Mouse (Mus musculus): Measurements from ENCODE around the gene Wdr60.

Gene Wdr60

DNA sequence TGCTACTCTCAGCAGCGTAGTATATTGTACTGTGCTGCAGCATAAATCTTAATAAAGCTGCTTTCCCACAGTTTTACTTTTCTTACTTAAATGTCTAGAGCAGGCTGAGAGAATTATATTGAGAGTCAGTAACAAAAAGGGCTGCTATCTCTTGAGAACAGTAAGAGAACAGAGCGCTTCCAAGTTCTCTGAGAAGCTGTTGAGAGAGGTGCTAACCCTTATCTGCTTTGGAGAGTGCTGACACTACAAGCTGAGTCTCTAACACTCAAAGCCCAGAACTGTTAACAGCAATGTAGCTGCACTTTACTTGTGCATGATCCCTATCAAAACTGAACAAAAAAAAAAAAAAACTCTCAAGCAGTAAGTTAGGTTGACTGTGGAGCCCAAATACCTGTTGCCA, 2.5 kb upstream of the Wdr60 start:
- DNase-seq, result no peak

DNA sequence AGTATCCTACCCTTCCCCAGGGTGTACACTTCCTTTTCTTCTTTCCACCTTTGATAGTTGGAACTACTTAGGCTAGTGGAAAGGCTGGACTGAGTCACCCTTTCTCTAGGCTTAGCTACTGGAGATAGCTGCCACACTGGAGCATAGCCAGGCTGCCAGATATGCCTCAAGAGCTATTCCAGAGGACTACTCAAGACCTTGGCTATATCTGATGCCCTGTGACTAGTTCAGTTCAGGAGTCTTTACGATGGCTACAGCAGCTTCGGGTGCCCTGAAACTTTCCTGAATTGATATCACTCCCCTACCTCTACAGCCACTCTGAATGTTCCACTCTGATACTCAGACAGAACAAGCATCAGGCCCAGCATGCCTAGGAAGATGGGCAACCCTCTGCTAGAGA, 1.9 kb upstream of the Wdr60 start:
- no peak for DNase-seq

DNA sequence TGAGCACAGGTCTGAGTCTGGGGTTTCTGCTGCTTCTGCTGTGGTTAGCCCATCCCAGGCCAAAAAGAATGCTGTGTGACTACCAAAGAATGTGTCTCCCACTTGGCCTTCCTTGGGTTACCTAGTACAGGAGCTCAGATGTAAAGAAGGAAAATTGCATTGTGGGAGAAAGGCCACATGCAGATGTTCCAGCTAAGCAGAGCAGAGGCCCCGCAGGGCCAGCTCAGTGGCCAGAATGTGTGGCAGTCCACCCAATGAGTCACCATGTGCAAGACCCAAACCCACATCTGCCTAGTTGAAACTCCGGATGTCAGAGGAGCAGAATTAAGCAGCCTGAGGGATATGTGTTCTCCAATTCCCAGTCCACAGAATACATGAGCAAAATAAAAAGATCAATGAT, 4.5 kb downstream of the Wdr60 start:
- DNase-seq, result no peak

- no peak for DNase-seq
These were observed 7.2 kb downstream of the Wdr60 start for GRCm38 (mm10) chr12:116255636-116256035.

- DNase-seq, result peak; percentile 33 to 46
These were observed 8.2 kb downstream of the Wdr60 start for GRCm38 (mm10) chr12:116254652-116255051.

DNA sequence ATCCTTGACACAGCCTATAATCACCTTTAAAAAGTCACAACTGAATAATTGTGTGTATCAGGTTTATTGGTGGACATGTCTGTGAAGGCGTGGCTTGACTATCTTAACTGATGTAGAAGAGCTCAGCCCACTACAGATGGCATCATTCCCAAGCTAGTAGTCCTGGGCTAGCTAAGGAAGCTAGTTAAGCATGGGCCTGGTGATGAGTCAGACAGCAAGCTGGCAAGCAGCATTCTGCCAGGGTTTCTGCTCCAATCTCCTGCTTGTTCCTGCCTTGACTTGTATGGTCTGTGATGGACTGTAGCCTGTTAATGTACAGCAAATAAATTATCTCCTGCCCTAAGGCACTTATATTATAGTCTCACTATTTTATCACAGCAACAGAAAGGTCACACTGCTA, 18.2 kb downstream of the Wdr60 start:
- DNase-seq, result no peak

DNA sequence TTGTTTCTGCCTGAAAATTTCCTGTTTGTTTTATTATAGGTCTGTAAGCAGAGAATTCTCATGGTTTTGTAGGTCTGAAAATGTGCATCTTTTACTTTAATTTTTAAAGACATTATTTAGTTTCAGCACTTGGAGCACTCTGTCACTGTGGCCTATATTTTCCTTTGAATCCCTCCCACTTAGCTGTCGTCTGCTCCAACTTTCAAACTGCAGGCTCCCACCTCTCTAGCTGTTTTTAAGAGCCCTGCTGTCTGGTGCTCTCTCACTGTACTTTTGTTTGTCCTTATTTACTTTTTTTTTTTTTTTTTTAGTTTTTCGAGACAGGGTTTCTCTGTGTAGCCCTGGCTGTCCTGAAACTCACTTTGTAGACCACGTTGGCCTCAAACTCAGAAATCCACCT, 24.0 kb downstream of the Wdr60 start:
- no peak for DNase-seq

GRCm38 (mm10) chr12:116238370-116238769, 24.5 kb downstream of the Wdr60 start:
- no peak for DNase-seq

DNA sequence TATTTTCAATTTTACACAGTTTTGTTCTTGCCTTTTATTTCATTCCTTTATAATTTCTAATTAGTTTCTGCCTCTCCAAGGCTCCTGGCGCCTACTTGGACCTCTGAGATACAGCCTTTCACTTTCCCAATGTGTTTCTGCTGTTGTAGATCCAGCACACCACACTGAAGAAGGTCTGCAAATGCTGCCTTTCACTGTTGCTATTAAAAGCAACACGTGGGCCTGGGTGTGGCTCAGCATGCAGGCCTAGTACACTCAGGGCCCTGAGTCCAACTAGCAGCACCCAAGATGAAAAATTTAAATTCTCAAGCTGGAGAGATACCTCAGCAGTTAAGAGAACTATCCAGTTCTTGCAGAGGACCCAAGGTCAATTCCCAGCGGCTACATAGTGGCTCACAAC, 26.2 kb downstream of the Wdr60 start:
- no peak for DNase-seq

DNA sequence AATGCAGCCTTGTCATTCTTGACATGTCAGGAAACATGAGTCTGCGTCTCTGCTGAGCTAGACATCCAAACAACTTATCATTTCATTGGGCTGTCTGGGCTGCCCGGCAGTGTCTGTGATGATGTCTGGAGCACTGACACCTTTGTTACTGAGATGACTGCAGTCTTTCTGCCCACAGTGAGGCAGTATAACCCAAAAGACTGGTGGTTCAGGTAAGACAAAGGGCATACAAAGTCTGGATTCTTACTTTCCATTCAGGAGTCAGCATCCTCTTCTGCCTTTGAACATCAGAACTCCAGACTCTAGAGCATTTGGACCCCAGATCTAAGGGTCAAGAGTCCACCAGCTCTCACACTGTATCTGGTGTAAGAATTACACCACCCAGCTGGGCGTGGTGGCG, 27.5 kb downstream of the Wdr60 start:
- DNase-seq, result peak in 1 of 2 experiments; percentile 8

DNA sequence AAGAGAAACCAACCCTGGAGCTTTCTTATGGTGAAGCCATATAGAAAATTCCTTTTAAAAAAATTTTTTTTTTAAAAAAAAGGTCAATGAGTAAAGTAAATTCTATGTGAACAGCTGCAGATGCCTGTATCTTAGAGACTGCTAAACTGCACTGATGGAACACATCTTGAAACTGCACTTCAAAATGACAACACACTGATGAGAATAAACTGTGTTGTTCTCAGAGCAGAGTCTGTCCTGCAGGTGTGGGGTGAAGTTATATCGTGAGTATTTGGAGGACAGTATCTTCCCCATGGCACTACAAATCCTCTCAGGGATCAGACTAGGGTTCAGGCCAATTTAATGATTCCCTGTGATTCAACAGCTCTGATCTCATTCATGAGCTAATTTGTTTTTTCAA, 30.8 kb downstream of the Wdr60 start:
- DNase-seq, result no peak

GRCm38 (mm10) chr12:116231612-116232011, 31.2 kb downstream of the Wdr60 start:
- peak; percentile 5 to 11 for DNase-seq

- DNase-seq, result no peak
These were observed 33.4 kb downstream of the Wdr60 start for GRCm38 (mm10) chr12:116229451-116229850.

- DNase-seq, result no peak
These were observed 36.3 kb downstream of the Wdr60 start for GRCm38 (mm10) chr12:116226289-116227057.

DNA sequence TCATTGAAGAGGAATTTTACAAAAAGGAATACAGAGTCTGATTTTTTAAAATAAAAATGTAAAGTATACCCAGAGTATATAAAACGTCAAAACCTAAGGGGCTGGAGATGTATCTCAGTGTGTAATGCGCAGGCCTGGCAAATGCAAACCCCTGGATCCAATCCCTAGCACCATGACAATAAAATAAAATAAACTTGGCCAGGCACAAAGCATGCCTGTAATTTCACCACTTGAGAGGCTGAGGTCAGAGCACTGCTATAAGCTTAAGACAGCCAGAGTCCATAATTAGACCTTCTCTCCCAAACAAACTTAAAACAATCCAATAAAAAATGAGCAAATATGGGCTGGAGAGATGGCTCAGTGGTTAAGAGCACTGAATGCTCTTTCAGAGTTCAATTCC, 39.7 kb downstream of the Wdr60 start:
- no peak for DNase-seq

DNA sequence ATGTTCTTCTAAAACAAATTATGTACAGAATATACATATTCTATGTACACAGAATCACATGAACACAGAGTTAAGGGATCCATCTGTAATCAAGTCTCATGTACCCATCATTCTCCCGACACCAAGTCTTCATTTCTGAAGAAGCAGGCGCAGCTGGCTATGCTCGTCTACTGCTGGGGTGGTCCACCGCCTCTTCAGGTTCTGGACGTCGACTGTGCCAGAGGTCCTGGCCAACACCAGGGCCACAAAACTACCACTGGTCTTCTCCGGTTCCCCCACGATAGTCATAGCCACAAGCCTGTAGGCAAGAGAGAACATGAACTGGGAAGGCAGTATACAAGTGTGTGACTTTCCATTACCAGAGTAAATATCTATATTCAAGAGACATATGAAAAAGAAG, 55.3 kb downstream of the Wdr60 start:
- no peak for DNase-seq

GRCm38 (mm10) chr12:116205726-116206125, 57.1 kb downstream of the Wdr60 start:
- no peak for DNase-seq

- peak; percentile 63 to 71 for DNase-seq
These were observed 60.4 kb downstream of the Wdr60 start for GRCm38 (mm10) chr12:116202176-116202981.

DNA sequence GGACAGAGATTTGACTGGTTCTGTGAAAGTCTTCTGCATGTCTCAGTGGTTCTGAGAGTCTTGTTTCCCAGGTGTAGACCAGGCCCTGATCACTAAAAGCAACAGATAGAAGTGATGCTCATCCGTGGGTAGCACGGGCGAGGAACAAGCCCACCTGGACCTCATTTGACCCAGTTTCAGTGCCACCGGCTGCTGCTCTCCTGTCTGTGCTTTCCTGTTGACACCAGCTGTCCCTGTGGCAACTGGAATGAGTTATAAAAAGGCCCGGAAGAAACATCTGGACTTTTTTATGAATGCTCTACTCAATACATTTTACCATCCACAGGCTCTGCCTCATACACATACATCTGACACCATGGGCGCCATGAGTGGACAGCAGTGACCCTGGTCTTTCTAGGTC, 64.0 kb downstream of the Wdr60 start:
- peak; percentile 33 to 66 for DNase-seq

- no peak for DNase-seq
These were observed 66.6 kb downstream of the Wdr60 start for GRCm38 (mm10) chr12:116196221-116196620.

- DNase-seq, result no peak
These were observed 68.2 kb downstream of the Wdr60 start for GRCm38 (mm10) chr12:116194641-116195040.

- DNase-seq, result no peak
These were observed 68.9 kb downstream of the Wdr60 start for GRCm38 (mm10) chr12:116193952-116194351.

GRCm38 (mm10) chr12:116183212-116183935, 79.4 kb downstream of the Wdr60 start:
- DNase-seq, result no peak

DNA sequence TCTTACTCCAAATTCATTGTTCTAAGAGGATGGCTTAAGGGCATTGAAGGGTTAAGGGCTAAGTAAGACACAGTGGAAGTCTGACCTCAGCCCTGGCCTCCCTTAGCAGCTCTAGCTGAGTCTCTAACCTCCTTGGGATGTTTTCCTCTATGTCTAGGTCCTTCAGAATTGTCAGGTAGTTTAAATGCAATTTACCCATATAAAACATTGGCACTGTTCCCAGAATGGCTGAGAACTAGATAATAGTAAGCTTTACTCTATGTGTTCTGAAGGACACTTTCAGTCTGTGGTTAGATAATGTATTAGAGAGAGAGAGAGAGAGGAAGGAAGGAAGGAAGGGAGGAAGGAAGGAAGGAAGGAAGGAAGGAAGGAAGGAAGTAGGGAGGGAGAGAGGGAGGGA, 80.4 kb downstream of the Wdr60 start:
- no peak for DNase-seq
